Mouse (Mus musculus): ENCODE results near the gene Stk16. TPM values are rescaled to one million over a fixed set of nuclear protein-coding genes. Genes with fewer than 3 reads are reported as not detected.

Gene Stk16
- polyA plus RNA-seq, 1 experiment from 2014 or later, result 122 TPM

DNA sequence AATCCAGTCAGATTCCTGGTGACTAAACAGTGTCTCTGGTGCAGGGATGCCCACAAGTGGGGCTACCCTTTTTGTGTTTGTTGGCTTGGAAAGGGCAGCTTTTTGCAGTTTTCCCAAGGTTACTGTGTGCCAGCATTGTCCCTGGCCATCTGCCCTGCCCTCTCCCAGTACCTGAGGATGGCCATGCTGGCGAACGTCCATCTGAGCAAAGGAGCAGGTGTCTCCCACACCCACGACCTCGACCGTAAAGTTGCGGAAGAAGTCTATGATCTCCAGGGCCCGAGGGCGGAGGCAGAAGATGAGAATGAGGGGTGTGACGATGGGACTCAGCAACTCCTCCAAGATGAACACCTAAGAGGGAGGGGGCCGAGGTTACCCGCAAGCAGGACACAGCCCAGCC is 25.1 kb upstream of the Stk16 start:
- Histone ChIP-seq H3K27me3 (ENCODE audit: control insufficient read depth, insufficient read depth, low read depth, low read length) (no peaks in the 10 kb centered on the region), H3K27ac (ENCODE audit: low read length) (no peak overlapping the region), H3K36me3 (ENCODE audit: control insufficient read depth, insufficient read depth, low read length) (peaks cover 38% of the 10 kb centered on the region), H3K4me1 (replicated peaks; ENCODE audit: control insufficient read depth, insufficient read depth, low read length) (peaks cover 4% of the 10 kb centered on the region; the same call in 1 of the 2 replicates), H3K9me3 (ENCODE audit: control insufficient read depth, low read length) (0 out of 2 replicates have a peak, but pooled peaks cover 2% of the 10 kb centered on the region), H3K4me2 (ENCODE audit: low read depth, low read length) (no peak overlapping the region), H3K4me3 (ENCODE audit: low read length) (no peak overlapping the region), H3K9ac (ENCODE audit: low read length) (no peak overlapping the region)
- no peak for ATAC-seq (ENCODE audit: low read depth)
- 91% methylated on average over 11 of the region's 11 CpGs for WGBS

GRCm38 (mm10) chr1:75187126-75187525 is 23.5 kb upstream of the Stk16 start:
- Histone ChIP-seq H3K36me3 (ENCODE audit: control insufficient read depth, insufficient read depth, low read length) (peaks cover 38% of the 10 kb centered on the region), H3K9me3 (ENCODE audit: control insufficient read depth, low read length) (0 out of 2 replicates have a peak, but pooled peaks cover 2% of the 10 kb centered on the region)

GRCm38 (mm10) chr1:75187914-75188483 is 22.6 kb upstream of the Stk16 start:
- H3K36me3 ChIP-seq (ENCODE audit: control insufficient read depth, insufficient read depth, low read length), result peaks cover 31% of the 10 kb centered on the region
- H3K4me3 ChIP-seq (ENCODE audit: low read length), result no peak overlapping the region
- H3K9me3 ChIP-seq (ENCODE audit: control insufficient read depth, low read length), result no peaks in the 10 kb centered on the region
- H3K4me2 ChIP-seq (ENCODE audit: low read depth, low read length), result no peak overlapping the region
- no peak overlapping the region for H3K27ac ChIP-seq (ENCODE audit: low read length)
- WGBS, result 75% methylated on average over 2 of the region's 2 CpGs
- H3K9ac ChIP-seq (ENCODE audit: low read length), result no peak overlapping the region
- peaks cover 1% of the 10 kb centered on the region; the same call in 1 of the 2 replicates for H3K4me1 ChIP-seq (replicated peaks; ENCODE audit: control insufficient read depth, insufficient read depth, low read length)
- ATAC-seq (ENCODE audit: low read depth), result no peak
- no peaks in the 10 kb centered on the region for H3K27me3 ChIP-seq (ENCODE audit: control insufficient read depth, insufficient read depth, low read depth, low read length)

More at GRCm38 (mm10) chr1:75187126-75187525, 23.5 kb upstream of the Stk16 start:
- no peak overlapping the region for H3K4me2 ChIP-seq (ENCODE audit: low read depth, low read length)
- ATAC-seq (ENCODE audit: low read depth), result no peak
- H3K4me1 ChIP-seq (replicated peaks; ENCODE audit: control insufficient read depth, insufficient read depth, low read length), result no peaks in the 10 kb centered on the region; the same call in 1 of the 2 replicates
- H3K27me3 ChIP-seq (ENCODE audit: control insufficient read depth, insufficient read depth, low read depth, low read length), result no peaks in the 10 kb centered on the region
- H3K4me3 ChIP-seq (ENCODE audit: low read length), result no peak overlapping the region
- H3K27ac ChIP-seq (ENCODE audit: low read length), result no peak overlapping the region
- no peak overlapping the region for H3K9ac ChIP-seq (ENCODE audit: low read length)

- Histone ChIP-seq H3K27ac (ENCODE audit: low read length) (no peak overlapping the region), H3K36me3 (ENCODE audit: control insufficient read depth, insufficient read depth, low read length) (peaks cover 18% of the 10 kb centered on the region), H3K9ac (ENCODE audit: low read length) (peak overlapping the region; percentile 85), H3K9me3 (ENCODE audit: control insufficient read depth, low read length) (no peaks in the 10 kb centered on the region), H3K4me1 (replicated peaks; ENCODE audit: control insufficient read depth, insufficient read depth, low read length) (peaks cover 8% of the 10 kb centered on the region), H3K4me3 (ENCODE audit: low read length) (no peak overlapping the region), H3K27me3 (ENCODE audit: control insufficient read depth, insufficient read depth, low read depth, low read length) (no peaks in the 10 kb centered on the region), H3K4me2 (ENCODE audit: low read depth, low read length) (peak overlapping the region; percentile 72; the same call in 1 of the 2 replicates)
- no peak for ATAC-seq (ENCODE audit: low read depth)
- WGBS, result 44% methylated on average over 2 of the region's 2 CpGs
Measured at GRCm38 (mm10) chr1:75190577-75190976, 20.1 kb upstream of the Stk16 start.

DNA sequence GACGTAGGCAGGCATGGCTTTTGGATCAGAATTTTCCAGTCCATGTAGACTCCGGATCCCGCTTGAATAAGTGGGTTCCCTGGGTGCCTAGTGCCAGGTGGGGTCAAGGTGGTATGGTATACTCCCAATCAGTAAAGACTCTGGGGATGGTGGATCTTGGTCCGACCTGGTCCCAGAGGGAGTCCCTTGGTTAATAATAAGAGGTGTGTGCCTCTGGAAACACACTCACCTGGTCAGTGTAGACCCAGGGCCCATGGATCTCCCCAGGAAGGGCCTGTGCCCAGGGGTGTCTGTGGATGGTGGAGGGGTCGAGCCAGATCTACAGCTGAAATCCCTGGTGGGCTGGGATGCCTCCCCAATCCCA is 19.4 kb upstream of the Stk16 start:
- Histone ChIP-seq H3K27ac (ENCODE audit: low read length) (peak overlapping the region; percentile 79), H3K4me3 (ENCODE audit: low read length) (peak overlapping the region; percentile 84), H3K9me3 (ENCODE audit: control insufficient read depth, low read length) (no peaks in the 10 kb centered on the region), H3K27me3 (ENCODE audit: control insufficient read depth, insufficient read depth, low read depth, low read length) (no peaks in the 10 kb centered on the region), H3K9ac (ENCODE audit: low read length) (peak overlapping the region; percentile 85), H3K4me1 (replicated peaks; ENCODE audit: control insufficient read depth, insufficient read depth, low read length) (peaks cover 8% of the 10 kb centered on the region), H3K36me3 (ENCODE audit: control insufficient read depth, insufficient read depth, low read length) (peaks cover 14% of the 10 kb centered on the region), H3K4me2 (ENCODE audit: low read depth, low read length) (peak overlapping the region; percentile 72)
- WGBS, result 37% methylated on average over 5 of the region's 5 CpGs
- ATAC-seq (ENCODE audit: low read depth), result no peak

GRCm38 (mm10) chr1:75191622-75192402 is 18.8 kb upstream of the Stk16 start, which contains the start of the genes Ankzf1 and Atg9a:
Ankzf1 (plus strand) TSS chr1:75192151.
Atg9a (minus strand) TSS chr1:75192196.
- H3K4me1 ChIP-seq (replicated peaks; ENCODE audit: control insufficient read depth, insufficient read depth, low read length), result peaks cover 8% of the 10 kb centered on the region
- H3K4me3 ChIP-seq (ENCODE audit: low read length), result peak within 1 kb of the TSS; percentile 84
- peak within 1 kb of the TSS; percentile 86 for H3K9ac ChIP-seq (ENCODE audit: low read length)
- peak; percentile 100 for ATAC-seq (ENCODE audit: low read depth)
- peak within 1 kb of the TSS; percentile 93 for H3K27ac ChIP-seq (ENCODE audit: low read length)
- H3K36me3 ChIP-seq (ENCODE audit: control insufficient read depth, insufficient read depth, low read length), result peaks cover 12% of the 10 kb centered on the region
- no peaks in the 10 kb centered on the region for H3K27me3 ChIP-seq (ENCODE audit: control insufficient read depth, insufficient read depth, low read depth, low read length)
- under 1% methylated on average over 56 of the region's 56 CpGs for WGBS
- H3K4me2 ChIP-seq (ENCODE audit: low read depth, low read length), result peak within 1 kb of the TSS; percentile 85
- no peaks in the 10 kb centered on the region for H3K9me3 ChIP-seq (ENCODE audit: control insufficient read depth, low read length)

GRCm38 (mm10) chr1:75192452-75192851 is 18.2 kb upstream of the Stk16 start:
- Histone ChIP-seq H3K9ac (ENCODE audit: low read length) (peak overlapping the region; percentile 86), H3K4me1 (replicated peaks; ENCODE audit: control insufficient read depth, insufficient read depth, low read length) (peaks cover 8% of the 10 kb centered on the region), H3K9me3 (ENCODE audit: control insufficient read depth, low read length) (no peaks in the 10 kb centered on the region), H3K4me2 (ENCODE audit: low read depth, low read length) (peak overlapping the region; percentile 85), H3K27me3 (ENCODE audit: control insufficient read depth, insufficient read depth, low read depth, low read length) (no peaks in the 10 kb centered on the region), H3K36me3 (ENCODE audit: control insufficient read depth, insufficient read depth, low read length) (peaks cover 9% of the 10 kb centered on the region; the same call in 1 of the 2 replicates), H3K27ac (ENCODE audit: low read length) (peak overlapping the region; percentile 93), H3K4me3 (ENCODE audit: low read length) (peak overlapping the region; percentile 84)
- peak; percentile 52 for ATAC-seq (ENCODE audit: low read depth)
- WGBS, result 0% methylated on average over 19 of the region's 19 CpGs

DNA sequence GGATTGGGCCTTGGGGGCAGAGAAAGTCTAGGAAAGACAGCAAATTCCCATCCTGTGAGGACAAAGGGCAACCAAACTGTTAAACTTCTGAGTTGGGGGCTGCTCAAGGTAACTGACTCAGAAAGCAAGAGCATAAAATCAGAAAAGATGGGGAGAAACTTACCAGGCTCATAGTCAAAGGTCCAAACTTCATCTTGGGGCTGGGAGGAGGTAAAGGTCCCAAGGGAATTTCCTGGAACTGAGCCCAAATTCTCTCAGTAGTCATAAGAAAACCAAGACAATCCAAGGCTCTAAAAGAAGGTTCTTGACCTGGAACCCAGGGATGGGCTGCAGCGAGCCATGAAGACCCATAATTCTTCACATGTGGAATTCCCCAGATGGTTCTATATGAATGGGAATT is 9.4 kb upstream of the Stk16 start:
- Histone ChIP-seq H3K27me3 (ENCODE audit: control insufficient read depth, insufficient read depth, low read depth, low read length) (no peaks in the 10 kb centered on the region), H3K9me3 (ENCODE audit: control insufficient read depth, low read length) (no peaks in the 10 kb centered on the region), H3K4me3 (ENCODE audit: low read length) (no peak overlapping the region), H3K36me3 (ENCODE audit: control insufficient read depth, insufficient read depth, low read length) (peaks cover 18% of the 10 kb centered on the region), H3K4me1 (replicated peaks; ENCODE audit: control insufficient read depth, insufficient read depth, low read length) (no peaks in the 10 kb centered on the region), H3K9ac (ENCODE audit: low read length) (no peak overlapping the region), H3K4me2 (ENCODE audit: low read depth, low read length) (no peak overlapping the region), H3K27ac (ENCODE audit: low read length) (no peak overlapping the region)
- WGBS, result 73% methylated on average over 1 of the region's 1 CpGs
- no peak for ATAC-seq (ENCODE audit: low read depth)

DNA sequence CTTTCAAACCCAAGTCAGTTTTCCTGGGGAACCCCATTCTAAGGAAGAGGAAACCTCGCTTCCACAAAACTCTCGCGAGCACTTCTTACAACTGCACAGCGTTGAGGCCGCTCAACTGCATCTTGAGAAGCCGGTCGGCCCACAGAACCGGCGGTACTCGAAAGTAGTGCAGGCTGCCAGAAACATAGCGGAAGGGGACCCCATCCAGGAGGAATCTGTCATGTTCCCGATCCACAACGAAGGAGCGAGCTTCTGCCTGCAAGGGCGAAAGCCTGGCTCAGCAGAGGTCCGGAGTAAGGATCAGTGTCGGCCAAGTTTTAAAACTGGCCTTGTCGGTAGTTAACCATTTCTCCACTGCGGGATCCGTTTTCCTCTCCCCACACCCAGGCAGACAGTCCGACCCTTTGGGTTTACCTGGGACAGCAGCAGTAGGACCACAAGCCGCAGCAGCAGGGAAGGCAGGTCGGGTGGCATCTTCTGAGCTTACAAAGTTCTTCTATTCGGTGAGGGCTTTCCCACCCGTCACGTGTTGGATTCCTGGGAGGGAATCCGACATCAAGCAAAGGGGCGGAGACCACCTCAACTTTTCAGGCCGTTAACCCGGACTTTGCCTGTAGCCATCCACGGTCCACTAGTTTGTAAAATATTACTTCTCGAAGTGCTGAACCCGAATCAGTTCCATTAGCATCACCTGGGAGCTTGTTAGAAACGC is 1.5 kb upstream of the Stk16 start:
- no peak overlapping the region; the same call in 1 of the 2 replicates for H3K27ac ChIP-seq (ENCODE audit: low read length)
- H3K4me1 ChIP-seq (replicated peaks; ENCODE audit: control insufficient read depth, insufficient read depth, low read length), result peaks cover 23% of the 10 kb centered on the region
- H3K4me2 ChIP-seq (ENCODE audit: low read depth, low read length), result peak overlapping the region; percentile 73
- 14% methylated on average over 34 of the region's 34 CpGs for WGBS
- H3K4me3 ChIP-seq (ENCODE audit: low read length), result peak overlapping the region; percentile 57
- H3K27me3 ChIP-seq (ENCODE audit: control insufficient read depth, insufficient read depth, low read depth, low read length), result no peaks in the 10 kb centered on the region
- peak; percentile 30 for ATAC-seq (ENCODE audit: low read depth)
- peak overlapping the region; percentile 74 for H3K9ac ChIP-seq (ENCODE audit: low read length)
- H3K36me3 ChIP-seq (ENCODE audit: control insufficient read depth, insufficient read depth, low read length), result peaks cover 10% of the 10 kb centered on the region; the same call in 1 of the 2 replicates
- H3K9me3 ChIP-seq (ENCODE audit: control insufficient read depth, low read length), result no peaks in the 10 kb centered on the region
